Mouse (Mus musculus): ENCODE data around the gene Ehd1.

- TF ChIP-seq POLR2A (IDR thresholded peaks at IDR 0.05; ENCODE audit: low read depth, low read length) (no peak; the same call in 1 of the 2 replicates), CTCF (IDR thresholded peaks at IDR 0.05; ENCODE audit: borderline replicate concordance, insufficient read depth, low read length) (no peak)
These were observed 2.0 kb downstream of the Ehd1 start for GRCm38 (mm10) chr19:6278439-6279073.
